Mouse (Mus musculus) midbrain, embryonic 11.5 days (tissue): Measurements from ENCODE around the gene Glt1d1. TPM values are rescaled to one million over a fixed set of nuclear protein-coding genes. Genes with fewer than 3 reads are reported as not detected.

Experiments used
- ATAC-seq: fragments of 200-750 bp; cut with Nextera tagmentation; 2 replicates; pipeline ENCODE4 v1.8.0; 2017; ENCODE audit warnings: moderate TSS enrichment, moderate library complexity; ENCODE audit not compliant: low FRiP score
- DNase-seq: peaks from one replicate; pipeline ENCODE4 v3.0.0; 2015; ENCODE audit warnings: low spot score; ENCODE audit errors: missing footprints
- H3K27ac ChIP-seq: fragments of 300-500 bp; sonication (generic); 2 replicates; pipeline ENCODE4 v1.5.1; 2014; ENCODE audit warnings: low read depth, low read length
- H3K27me3 ChIP-seq: fragments of 300-500 bp; sonication (generic); 2 replicates; pipeline ENCODE4 v1.6.1; 2014; ENCODE audit warnings: mild to moderate bottlenecking, low read length, moderate library complexity, mixed read lengths; ENCODE audit not compliant: control insufficient read depth, insufficient read depth
- H3K36me3 ChIP-seq: fragments of 300-500 bp; sonication (generic); 2 replicates; pipeline ENCODE4 v1.6.1; 2014; ENCODE audit warnings: mild to moderate bottlenecking, low read length, moderate library complexity, mixed read lengths; ENCODE audit not compliant: control insufficient read depth, insufficient read depth
- H3K4me1 ChIP-seq: fragments of 300-500 bp; sonication (generic); 2 replicates; pipeline ENCODE4 v1.6.1; 2014; ENCODE audit warnings: low read length; ENCODE audit not compliant: control insufficient read depth, insufficient read depth
- H3K4me2 ChIP-seq: fragments of 300-500 bp; sonication (generic); 2 replicates; pipeline ENCODE4 v1.6.1; 2014; ENCODE audit warnings: mild to moderate bottlenecking, moderate library complexity
- H3K4me3 ChIP-seq: fragments of 300-500 bp; sonication (generic); 2 replicates; pipeline ENCODE4 v1.5.1; 2014; ENCODE audit warnings: low read depth, low read length
- H3K9ac ChIP-seq: fragments of 300-500 bp; sonication (generic); 2 replicates; pipeline ENCODE4 v1.6.1; 2014; ENCODE audit warnings: low read length
- H3K9me3 ChIP-seq: fragments of 300-500 bp; sonication (generic); 2 replicates; pipeline ENCODE4 v1.6.1; 2016; ENCODE audit warnings: low read length; ENCODE audit not compliant: control insufficient read depth
- WGBS: fragments of 180-500 bp; shearing (Covaris S2); extraction: QIAGEN DNeasy Blood & Tissue Kit; methylation state at CpG from one replicate; pipeline ENCODE4 v1.1.7; 2014; 5-methylcytosine and 5-hydroxymethylcytosine counted together
- polyA plus RNA-seq: library from polyadenylated mRNA; unstranded; fragments of >200 nt; fragmentation: Nextera tagmentation; extraction: Ambion mirVana; gene quantifications from 2 replicates; pipeline ENCODE4 v1.2.1, GENCODE M21; 2014

Gene Glt1d1
- polyA plus RNA-seq, 1 experiment from 2014 or later: 0.33 TPM

DNA sequence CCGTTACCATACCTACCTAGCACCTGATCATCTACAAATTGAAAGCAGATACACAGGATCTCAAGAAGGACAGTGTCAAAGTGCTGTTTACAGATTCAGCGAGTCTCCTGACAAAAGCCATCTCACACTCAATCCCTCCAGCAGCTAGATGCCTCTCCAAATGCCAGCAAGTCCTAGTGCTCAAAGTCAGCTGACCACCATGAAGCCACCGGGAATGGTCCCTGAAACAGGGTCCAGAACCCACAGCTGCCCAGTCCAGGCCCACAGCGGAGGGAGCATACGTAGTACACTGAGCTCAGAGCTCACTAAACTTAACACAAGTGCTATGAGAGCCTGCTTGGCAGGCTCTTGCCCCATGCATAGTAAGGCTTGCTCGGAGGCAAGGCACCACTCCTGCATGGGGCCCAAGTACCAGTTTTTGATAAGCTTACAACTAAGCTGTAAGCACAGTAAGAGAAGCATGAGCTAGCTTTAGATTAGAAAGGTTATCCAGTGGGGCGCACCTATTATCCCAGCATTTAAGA is 22.8 kb upstream of the Glt1d1 start:
- Histone ChIP-seq H3K27ac (no peak overlapping the region), H3K27me3 (no peaks in the 10 kb centered on the region), H3K4me3 (no peak overlapping the region), H3K9ac (no peak overlapping the region), H3K9me3 (no peaks in the 10 kb centered on the region), H3K36me3 (peaks cover 13% of the 10 kb centered on the region), H3K4me1 (no peaks in the 10 kb centered on the region), H3K4me2 (no peak overlapping the region)
- no peak for ATAC-seq
- peak; percentile 47 for DNase-seq
- WGBS: 93% methylated on average over 7 of the region's 7 CpGs

DNA sequence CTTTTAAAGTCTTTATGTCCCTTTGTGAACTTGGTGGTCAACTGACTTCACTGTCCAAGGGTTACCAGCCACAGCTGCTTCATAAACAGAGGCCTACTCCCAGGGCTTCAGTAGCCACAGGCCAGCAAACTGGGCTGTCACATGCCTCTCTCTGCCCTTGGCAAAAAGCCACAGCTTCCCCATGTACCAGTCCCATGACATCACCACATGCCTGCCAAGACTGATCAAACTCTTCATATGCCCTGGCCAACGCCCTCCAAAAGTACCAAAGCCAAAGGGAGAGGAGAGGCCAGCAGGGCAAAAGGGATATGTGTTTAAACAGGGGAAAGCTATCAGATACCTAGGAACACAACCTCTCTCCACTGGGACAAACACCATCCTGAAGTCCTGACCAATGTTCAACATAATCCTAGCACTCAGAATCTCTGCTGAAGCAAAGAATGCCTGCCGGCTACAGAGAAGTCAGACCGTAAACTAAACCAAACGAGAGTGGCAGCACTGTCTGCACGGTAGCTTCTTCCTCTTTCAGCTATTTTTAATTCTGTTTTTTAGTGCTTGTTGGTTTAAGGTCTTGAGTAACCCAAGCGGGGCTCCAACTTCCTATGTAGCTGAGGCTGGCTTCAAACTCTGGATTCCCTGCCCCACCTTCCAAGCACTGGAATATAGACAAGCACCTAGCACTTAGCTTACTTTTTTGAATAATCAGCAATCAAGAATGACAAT is 21.1 kb upstream of the Glt1d1 start:
- no peak for ATAC-seq
- H3K9me3 ChIP-seq: no peaks in the 10 kb centered on the region
- H3K4me2 ChIP-seq: no peak overlapping the region
- DNase-seq: peak; percentile 39
- no peaks in the 10 kb centered on the region for H3K27me3 ChIP-seq
- 90% methylated on average over 6 of the region's 6 CpGs for WGBS
- H3K27ac ChIP-seq: no peak overlapping the region
- H3K9ac ChIP-seq: no peak overlapping the region
- H3K4me1 ChIP-seq: peaks cover 11% of the 10 kb centered on the region
- H3K36me3 ChIP-seq: peaks cover 7% of the 10 kb centered on the region
- no peak overlapping the region for H3K4me3 ChIP-seq

- Histone ChIP-seq H3K27me3 (no peaks in the 10 kb centered on the region), H3K4me3 (no peak overlapping the region), H3K36me3 (peaks cover 7% of the 10 kb centered on the region), H3K9me3 (no peaks in the 10 kb centered on the region), H3K4me1 (peaks cover 13% of the 10 kb centered on the region), H3K9ac (no peak overlapping the region), H3K27ac (no peak overlapping the region), H3K4me2 (no peak overlapping the region)
- WGBS: 83% methylated on average over 1 of the region's 1 CpGs
- peak; percentile 72 for DNase-seq
- no peak for ATAC-seq
Measured at GRCm38 (mm10) chr5:127611881-127612280, 20.2 kb upstream of the Glt1d1 start.

- no peak overlapping the region for H3K9ac ChIP-seq
- H3K4me1 ChIP-seq: peaks cover 13% of the 10 kb centered on the region
- WGBS: 96% methylated on average over 6 of the region's 6 CpGs
- H3K36me3 ChIP-seq: peaks cover 7% of the 10 kb centered on the region
- H3K27ac ChIP-seq: no peak overlapping the region
- no peaks in the 10 kb centered on the region for H3K9me3 ChIP-seq
- ATAC-seq: no peak
- peak; percentile 59 for DNase-seq
- H3K4me2 ChIP-seq: no peak overlapping the region
- no peak overlapping the region for H3K4me3 ChIP-seq
- H3K27me3 ChIP-seq: no peaks in the 10 kb centered on the region
Measured at GRCm38 (mm10) chr5:127612397-127612796, 19.7 kb upstream of the Glt1d1 start.

DNA sequence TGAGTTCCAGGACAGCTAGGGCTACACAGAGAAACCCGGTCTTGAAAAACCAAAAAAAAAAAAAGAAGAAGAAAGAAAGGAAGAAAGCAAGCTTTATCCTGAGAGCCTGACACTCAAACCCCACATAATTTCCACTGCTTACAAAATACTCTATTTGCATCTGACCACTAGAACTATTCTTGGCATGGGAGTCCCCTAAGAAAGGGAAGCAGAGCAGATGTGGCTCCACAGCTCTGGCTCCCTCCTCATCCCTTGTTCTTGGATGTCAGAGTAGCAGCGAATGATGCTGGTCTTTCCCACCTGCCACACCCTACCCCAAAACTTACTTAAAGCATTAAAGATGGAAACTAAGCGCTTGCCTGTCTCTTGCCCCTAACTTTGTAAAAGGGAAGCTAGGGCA is 16.6 kb upstream of the Glt1d1 start:
- ATAC-seq (no peak), DNase-seq (no peak)
- Histone ChIP-seq H3K4me2 (peak overlapping the region; percentile 69), H3K9ac (peak overlapping the region; percentile 97; the same call in 1 of the 2 replicates), H3K36me3 (no peaks in the 10 kb centered on the region), H3K9me3 (no peaks in the 10 kb centered on the region), H3K4me1 (peaks cover 13% of the 10 kb centered on the region), H3K27ac (no peak overlapping the region), H3K4me3 (peak overlapping the region; percentile 99), H3K27me3 (no peaks in the 10 kb centered on the region)
- 79% methylated on average over 3 of the region's 3 CpGs for WGBS

GRCm38 (mm10) chr5:127616151-127616550 is 15.9 kb upstream of the Glt1d1 start:
- H3K4me3 ChIP-seq: peak overlapping the region; percentile 99
- WGBS: 20% methylated on average over 4 of the region's 5 CpGs
- no peaks in the 10 kb centered on the region for H3K27me3 ChIP-seq
- peak overlapping the region; percentile 97 for H3K9ac ChIP-seq
- H3K4me1 ChIP-seq: peaks cover 13% of the 10 kb centered on the region
- DNase-seq: peak; percentile 85
- H3K9me3 ChIP-seq: no peaks in the 10 kb centered on the region
- no peak overlapping the region for H3K27ac ChIP-seq
- ATAC-seq: no peak; the same call in 1 of the 2 replicates
- H3K36me3 ChIP-seq: no peaks in the 10 kb centered on the region
- H3K4me2 ChIP-seq: peak overlapping the region; percentile 69

GRCm38 (mm10) chr5:127616884-127617635 is 15.0 kb upstream of the Glt1d1 start:
- Histone ChIP-seq H3K9me3 (no peaks in the 10 kb centered on the region), H3K36me3 (no peaks in the 10 kb centered on the region), H3K27ac (peak overlapping the region; percentile 57), H3K9ac (peak overlapping the region; percentile 97), H3K4me2 (peak overlapping the region; percentile 69), H3K27me3 (no peaks in the 10 kb centered on the region), H3K4me3 (peak overlapping the region; percentile 99), H3K4me1 (peaks cover 13% of the 10 kb centered on the region)
- ATAC-seq (peak; percentile 96), DNase-seq (peak; percentile 98)
- under 1% methylated on average over 71 of the region's 91 CpGs for WGBS

DNA sequence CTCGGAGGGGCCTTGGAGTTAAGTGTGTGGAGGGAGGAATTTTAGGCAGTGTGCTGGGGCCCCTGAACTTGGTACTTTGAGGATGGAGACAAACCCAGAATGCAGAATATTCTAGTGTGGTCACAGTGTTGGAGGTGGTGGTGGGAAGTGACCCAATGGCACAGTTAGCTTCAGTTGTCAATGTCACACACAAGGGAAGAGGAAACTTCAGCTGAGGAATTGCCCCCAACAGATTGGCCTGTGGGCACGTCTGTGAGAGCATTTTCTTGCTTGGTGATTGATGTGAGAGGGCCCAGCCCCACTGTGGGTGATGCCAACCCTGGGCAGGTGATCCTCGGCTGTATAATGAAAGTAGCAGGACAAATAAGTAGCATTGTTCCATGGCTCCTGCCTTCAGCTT is 13.2 kb upstream of the Glt1d1 start:
- H3K4me3 ChIP-seq: no peak overlapping the region
- no peak for ATAC-seq

DNA sequence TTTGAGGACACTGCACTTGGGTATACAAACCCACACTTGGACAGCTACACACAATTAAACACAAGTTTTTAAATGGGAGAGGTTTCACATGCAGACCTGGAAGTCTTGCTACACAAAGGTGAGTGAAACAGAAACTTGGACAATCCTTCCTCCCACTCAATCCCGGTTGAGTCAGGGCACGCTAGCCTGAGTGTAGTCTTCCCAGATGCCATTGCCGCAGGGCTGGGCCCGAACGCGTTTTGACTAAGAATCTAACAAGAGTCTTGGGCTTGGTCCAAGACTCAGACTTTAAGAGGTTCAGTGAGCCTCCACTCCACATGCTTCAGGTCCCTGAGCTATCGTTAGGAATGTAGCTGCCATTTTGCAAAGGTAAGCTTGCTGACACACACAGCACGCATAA is 11.7 kb upstream of the Glt1d1 start:
- H3K9me3 ChIP-seq: no peaks in the 10 kb centered on the region
- no peak overlapping the region for H3K4me2 ChIP-seq
- 83% methylated on average over 8 of the region's 8 CpGs for WGBS
- ATAC-seq (no peak), DNase-seq (no peak)
- H3K27ac ChIP-seq: no peak overlapping the region
- H3K4me3 ChIP-seq: no peak overlapping the region
- no peaks in the 10 kb centered on the region for H3K27me3 ChIP-seq
- H3K36me3 ChIP-seq: no peaks in the 10 kb centered on the region
- H3K4me1 ChIP-seq: peaks cover 8% of the 10 kb centered on the region
- H3K9ac ChIP-seq: no peak overlapping the region

More for the DNA sequence above, 13.2 kb upstream of the Glt1d1 start:
- Histone ChIP-seq H3K27me3 (no peaks in the 10 kb centered on the region), H3K36me3 (no peaks in the 10 kb centered on the region), H3K4me1 (peaks cover 13% of the 10 kb centered on the region), H3K4me2 (no peak overlapping the region), H3K9ac (no peak overlapping the region), H3K9me3 (no peaks in the 10 kb centered on the region), H3K27ac (no peak overlapping the region)
- DNase-seq: peak; percentile 53
- WGBS: 73% methylated on average over 3 of the region's 3 CpGs
